Mouse (Mus musculus): ENCODE data around the gene Hif3a. TPM values are rescaled to one million over a fixed set of nuclear protein-coding genes. Genes with fewer than 3 reads are reported as not detected.

Hif3a gene
- total RNA-seq, 1 experiment = 2.3 TPM

GRCm38 (mm10) chr7:17024141-17024540 is 38.1 kb downstream of the Hif3a start:
- Histone ChIP-seq H3K9me3 (ENCODE audit: control insufficient read depth, insufficient read depth, low read depth, low read length) (no peaks in the 10 kb centered on the region), H3K36me3 (ENCODE audit: control insufficient read depth, insufficient read depth, low read length, poor library complexity, severe bottlenecking) (peaks cover 62% of the 10 kb centered on the region), H3K9ac (ENCODE audit: insufficient read depth, low read depth, low read length, poor library complexity, severe bottlenecking) (no peak overlapping the region), H3K4me3 (ENCODE audit: insufficient read depth in 1 of 2, low read depth in 1 of 2, low read length in 2 of 2, poor library complexity in 1 of 2, severe bottlenecking in 1 of 2) (no peak overlapping the region), H3K4me1 (ENCODE audit: control insufficient read depth in 2 of 2, insufficient read depth in 2 of 2, low read length in 2 of 2, poor library complexity in 1 of 2) (peaks cover 0 to 13% of the 10 kb centered on the region in 2 experiments; a peak in 2 of 4 replicates), H3K27ac (ENCODE audit: insufficient read depth, low read depth, low read length, poor library complexity, severe bottlenecking) (no peak overlapping the region)
- no peak for DNase-seq (ENCODE audit: low read depth, low spot score)
- no peak for TF ChIP-seq MAFK (IDR thresholded peaks at IDR 0.05; ENCODE audit: insufficient read depth, low read depth, low read length)
- no peak for TF ChIP-seq HCFC1 (IDR thresholded peaks at IDR 0.05; ENCODE audit: borderline replicate concordance, insufficient read depth, low read length)
- in situ Hi-C loops (cut with MboI; ENCODE audit: low sequenced_read_pairs in 2 of 2, unreplicated experiment in 2 of 2) = no loop called here

- no peaks in the 10 kb centered on the region for H3K9me3 ChIP-seq (ENCODE audit: control insufficient read depth, insufficient read depth, low read depth, low read length)
- H3K9ac ChIP-seq (ENCODE audit: insufficient read depth, low read depth, low read length, poor library complexity, severe bottlenecking) = no peak overlapping the region
- no peak for DNase-seq (ENCODE audit: low read depth, low spot score)
- H3K36me3 ChIP-seq (ENCODE audit: control insufficient read depth, insufficient read depth, low read length, poor library complexity, severe bottlenecking) = peaks cover 62% of the 10 kb centered on the region
- no peak overlapping the region for H3K27ac ChIP-seq (ENCODE audit: insufficient read depth, low read depth, low read length, poor library complexity, severe bottlenecking)
- no peak for TF ChIP-seq HCFC1 (IDR thresholded peaks at IDR 0.05; ENCODE audit: borderline replicate concordance, insufficient read depth, low read length)
- no peak for TF ChIP-seq ZNF384 (IDR thresholded peaks at IDR 0.05; ENCODE audit: low read depth, low read length)
- no peak for TF ChIP-seq ZC3H11A (IDR thresholded peaks at IDR 0.05; ENCODE audit: borderline replicate concordance, low read depth, low read length)
- no peak for TF ChIP-seq CHD2 (IDR thresholded peaks at IDR 0.05; ENCODE audit: low read depth, low read length)
- TF ChIP-seq MAFK (IDR thresholded peaks at IDR 0.05; ENCODE audit: insufficient read depth, low read depth, low read length) = no peak
- in situ Hi-C loops (cut with MboI; ENCODE audit: low sequenced_read_pairs in 2 of 2, unreplicated experiment in 2 of 2) = no loop called here
- H3K4me3 ChIP-seq (ENCODE audit: insufficient read depth in 1 of 2, low read depth in 1 of 2, low read length in 2 of 2, poor library complexity in 1 of 2, severe bottlenecking in 1 of 2) = no peak overlapping the region
- H3K4me1 ChIP-seq (ENCODE audit: control insufficient read depth in 2 of 2, insufficient read depth in 2 of 2, low read length in 2 of 2, poor library complexity in 1 of 2) = peaks cover 0 to 10% of the 10 kb centered on the region in 2 experiments; a peak in 2 of 4 replicates
These were observed 38.5 kb downstream of the Hif3a start for GRCm38 (mm10) chr7:17023701-17024100.

GRCm38 (mm10) chr7:17022176-17022575 is 40.1 kb downstream of the Hif3a start:
- Histone ChIP-seq H3K36me3 (ENCODE audit: control insufficient read depth, insufficient read depth, low read length, poor library complexity, severe bottlenecking) (peaks cover 71% of the 10 kb centered on the region), H3K27ac (ENCODE audit: insufficient read depth, low read depth, low read length, poor library complexity, severe bottlenecking) (no peak overlapping the region), H3K9me3 (ENCODE audit: control insufficient read depth, insufficient read depth, low read depth, low read length) (no peaks in the 10 kb centered on the region), H3K4me1 (ENCODE audit: control insufficient read depth in 2 of 2, insufficient read depth in 2 of 2, low read length in 2 of 2, poor library complexity in 1 of 2) (peaks cover 0 to 10% of the 10 kb centered on the region in 2 experiments; a peak in 2 of 4 replicates), H3K4me3 (ENCODE audit: insufficient read depth in 1 of 2, low read depth in 1 of 2, low read length in 2 of 2, poor library complexity in 1 of 2, severe bottlenecking in 1 of 2) (no peak overlapping the region), H3K9ac (ENCODE audit: insufficient read depth, low read depth, low read length, poor library complexity, severe bottlenecking) (no peak overlapping the region)
- TF ChIP-seq ZNF384 (IDR thresholded peaks at IDR 0.05; ENCODE audit: low read depth, low read length) = no peak
- no peak for TF ChIP-seq MAFK (IDR thresholded peaks at IDR 0.05; ENCODE audit: insufficient read depth, low read depth, low read length)
- TF ChIP-seq CHD2 (IDR thresholded peaks at IDR 0.05; ENCODE audit: low read depth, low read length) = no peak
- no peak for TF ChIP-seq HCFC1 (IDR thresholded peaks at IDR 0.05; ENCODE audit: borderline replicate concordance, insufficient read depth, low read length)
- TF ChIP-seq ZC3H11A (IDR thresholded peaks at IDR 0.05; ENCODE audit: borderline replicate concordance, low read depth, low read length) = no peak
- no peak for DNase-seq (ENCODE audit: low read depth, low spot score)
- in situ Hi-C loops (cut with MboI; ENCODE audit: low sequenced_read_pairs in 2 of 2, unreplicated experiment in 2 of 2) = no loop called here

GRCm38 (mm10) chr7:17019426-17020166 is 42.6 kb downstream of the Hif3a start:
- in situ Hi-C loops (cut with MboI; ENCODE audit: low sequenced_read_pairs in 2 of 2, unreplicated experiment in 2 of 2) = no loop called here
- Histone ChIP-seq H3K27ac (ENCODE audit: insufficient read depth, low read depth, low read length, poor library complexity, severe bottlenecking) (no peak overlapping the region), H3K9ac (ENCODE audit: insufficient read depth, low read depth, low read length, poor library complexity, severe bottlenecking) (no peak overlapping the region), H3K4me1 (ENCODE audit: control insufficient read depth in 2 of 2, insufficient read depth in 2 of 2, low read length in 2 of 2, poor library complexity in 1 of 2) (no peaks in the 10 kb centered on the region), H3K9me3 (ENCODE audit: control insufficient read depth, insufficient read depth, low read depth, low read length) (no peaks in the 10 kb centered on the region), H3K4me3 (ENCODE audit: insufficient read depth in 1 of 2, low read depth in 1 of 2, low read length in 2 of 2, poor library complexity in 1 of 2, severe bottlenecking in 1 of 2) (no peak overlapping the region), H3K36me3 (ENCODE audit: control insufficient read depth, insufficient read depth, low read length, poor library complexity, severe bottlenecking) (peaks cover 80% of the 10 kb centered on the region)
- TF ChIP-seq CHD2 (IDR thresholded peaks at IDR 0.05; ENCODE audit: low read depth, low read length) (no peak), ZC3H11A (IDR thresholded peaks at IDR 0.05; ENCODE audit: borderline replicate concordance, low read depth, low read length) (no peak), ZNF384 (IDR thresholded peaks at IDR 0.05; ENCODE audit: low read depth, low read length) (no peak), HCFC1 (IDR thresholded peaks at IDR 0.05; ENCODE audit: borderline replicate concordance, insufficient read depth, low read length) (no peak), MAFK (IDR thresholded peaks at IDR 0.05; ENCODE audit: insufficient read depth, low read depth, low read length) (no peak)
- no peak for DNase-seq (ENCODE audit: low read depth, low spot score)

Measured in ES-E14 (cell line).